Mouse (Mus musculus) ovary, postnatal 14 days (tissue): Measurements from ENCODE around the gene Sgms2.

ENCODE experiments used
- DNase-seq: peaks from one replicate; pipeline ENCODE4 v3.0.0; 2022; ENCODE audit warnings: low spot score

Sgms2 gene

GRCm38 (mm10) chr3:131303320-131303714 lies 187.9 kb downstream of the Sgms2 start:
- no peak for DNase-seq

- peak; percentile 73 for DNase-seq
Observed at GRCm38 (mm10) chr3:131302452-131303319, 188.5 kb downstream of the Sgms2 start, which contains the start of gene Cyp2u1. Gene Cyp2u1, minus strand, starts transcription at chr3:131303227.

GRCm38 (mm10) chr3:131299908-131300307 lies 191.3 kb downstream of the Sgms2 start:
- no peak for DNase-seq

GRCm38 (mm10) chr3:131299078-131299477 lies 192.1 kb downstream of the Sgms2 start:
- DNase-seq, result no peak

- DNase-seq, result no peak
Observed at GRCm38 (mm10) chr3:131296893-131297292, 194.3 kb downstream of the Sgms2 start.

- DNase-seq, result no peak
Observed at GRCm38 (mm10) chr3:131295513-131296200, 195.6 kb downstream of the Sgms2 start.

- DNase-seq, result no peak
Observed at GRCm38 (mm10) chr3:131294503-131294902, 196.7 kb downstream of the Sgms2 start.

- DNase-seq, result no peak
Observed at GRCm38 (mm10) chr3:131292959-131293358, 198.3 kb downstream of the Sgms2 start.

- no peak for DNase-seq
Observed at GRCm38 (mm10) chr3:131292349-131292748, 198.9 kb downstream of the Sgms2 start.

- no peak for DNase-seq
Observed at GRCm38 (mm10) chr3:131291890-131292289, 199.3 kb downstream of the Sgms2 start.

GRCm38 (mm10) chr3:131274151-131274550 lies 217.1 kb downstream of the Sgms2 start:
- DNase-seq, result no peak

- DNase-seq, result no peak
Observed at GRCm38 (mm10) chr3:131272374-131273100, 218.7 kb downstream of the Sgms2 start.

- peak; percentile 78 for DNase-seq
Observed at GRCm38 (mm10) chr3:131271559-131272373, 219.4 kb downstream of the Sgms2 start, which contains the start of gene Hadh. Gene Hadh, minus strand, starts transcription at chr3:131272101.

- DNase-seq, result peak; percentile 46
Observed at GRCm38 (mm10) chr3:131271157-131271556, 220.1 kb downstream of the Sgms2 start.

- no peak for DNase-seq
Observed at GRCm38 (mm10) chr3:131270381-131270780, 220.8 kb downstream of the Sgms2 start.
